Mouse (Mus musculus) adipocyte (in vitro differentiated cells): ENCODE measurements around the gene Sik1.

ENCODE experiments used
- DNase-seq: peaks from one replicate; pipeline ENCODE4 v3.0.0-alpha.2; 2016; ENCODE audit warnings: low spot score

Gene Sik1

GRCm38 (mm10) chr17:31854770-31855596, 621 bp downstream of the Sik1 start:
- DNase-seq: no peak

GRCm38 (mm10) chr17:31853448-31854188, 2.0 kb downstream of the Sik1 start:
- DNase-seq: no peak

- no peak for DNase-seq
Measured at GRCm38 (mm10) chr17:31852782-31853447, 2.7 kb downstream of the Sik1 start.

GRCm38 (mm10) chr17:31851816-31852476, 3.7 kb downstream of the Sik1 start:
- no peak for DNase-seq

GRCm38 (mm10) chr17:31850457-31850980, 5.1 kb downstream of the Sik1 start:
- DNase-seq: no peak

GRCm38 (mm10) chr17:31846970-31847369, 8.6 kb downstream of the Sik1 start:
- no peak for DNase-seq

GRCm38 (mm10) chr17:31846352-31846751, 9.3 kb downstream of the Sik1 start:
- DNase-seq: no peak

- peak; percentile 76 for DNase-seq
Measured at GRCm38 (mm10) chr17:31843891-31844290, 11.7 kb downstream of the Sik1 start.

GRCm38 (mm10) chr17:31842930-31843822, 12.4 kb downstream of the Sik1 start:
- DNase-seq: no peak

GRCm38 (mm10) chr17:31841842-31842611, 13.6 kb downstream of the Sik1 start:
- peak; percentile 96 for DNase-seq

GRCm38 (mm10) chr17:31841453-31841841, 14.2 kb downstream of the Sik1 start:
- DNase-seq: no peak

GRCm38 (mm10) chr17:31840423-31841003, 15.1 kb downstream of the Sik1 start:
- no peak for DNase-seq

- no peak for DNase-seq
Measured at GRCm38 (mm10) chr17:31836772-31837171, 18.8 kb downstream of the Sik1 start.

- peak; percentile 57 for DNase-seq
Measured at GRCm38 (mm10) chr17:31836264-31836607, 19.4 kb downstream of the Sik1 start.

GRCm38 (mm10) chr17:31835528-31836263, 19.9 kb downstream of the Sik1 start:
- DNase-seq: no peak

- DNase-seq: peak; percentile 92
Measured at GRCm38 (mm10) chr17:31834320-31835065, 21.1 kb downstream of the Sik1 start.

- DNase-seq: no peak
Measured at GRCm38 (mm10) chr17:31833752-31834151, 21.9 kb downstream of the Sik1 start.

GRCm38 (mm10) chr17:31832577-31832964, 23.0 kb downstream of the Sik1 start:
- no peak for DNase-seq
